Mouse (Mus musculus) myocyte (in vitro differentiated cells): ENCODE measurements at regions not wholly inside any gene's neighbourhood (a gene's known extent, or its start where the extent isn't known, plus 50 kb on each side); places are given as distances from the start of the nearest gene placed in this dataset.

ENCODE experiments used
- CEBPB ChIP-seq: IDR thresholded peaks from 2 replicates; pipeline ENCODE4 v1.6.1; 2011; ENCODE audit warnings: mild to moderate bottlenecking, moderate library complexity; ENCODE audit not compliant: poor library complexity, insufficient read depth, severe bottlenecking
- E2F4 ChIP-seq: IDR thresholded peaks from one replicate; pipeline ENCODE4 v1.6.1; 2011; ENCODE audit warnings: mild to moderate bottlenecking, control low read depth, moderate library complexity; ENCODE audit not compliant: insufficient read depth
- MAX ChIP-seq: IDR thresholded peaks from one replicate; pipeline ENCODE4 v1.6.1; 2011; ENCODE audit warnings: low read depth, mild to moderate bottlenecking, control low read depth
- MYOD1 ChIP-seq, 3 experiments: IDR thresholded peaks; one replicate each; pipeline ENCODE4 v1.6.1; 2011; ENCODE audit warnings: control low read depth in 2 of 3, low read depth in 2 of 3, mild to moderate bottlenecking in 2 of 3, moderate library complexity in 1 of 3; ENCODE audit not compliant: insufficient read length in 2 of 3, control insufficient read depth in 1 of 3
- MYOG ChIP-seq, 3 experiments: IDR thresholded peaks; one replicate each; pipeline ENCODE4 v1.6.1; 2011; ENCODE audit warnings: control low read depth in 2 of 3, low read depth in 2 of 3, mild to moderate bottlenecking in 2 of 3; ENCODE audit not compliant: insufficient read length in 2 of 3, control insufficient read depth in 1 of 3, insufficient read depth in 1 of 3
- POLR2A ChIP-seq: IDR thresholded peaks from one replicate; pipeline ENCODE4 v1.6.1; 2011; ENCODE audit warnings: low read depth, mild to moderate bottlenecking, control low read depth, moderate library complexity; ENCODE audit not compliant: insufficient read length
- POLR2AphosphoS2 ChIP-seq: IDR thresholded peaks from one replicate; pipeline ENCODE4 v1.6.1; 2011; ENCODE audit warnings: low read depth, control low read depth; ENCODE audit not compliant: insufficient read length
- REST ChIP-seq: IDR thresholded peaks from one replicate; pipeline ENCODE4 v1.6.1; 2011; ENCODE audit warnings: mild to moderate bottlenecking, control low read depth, moderate library complexity; ENCODE audit not compliant: insufficient read depth, insufficient read length
- SRF ChIP-seq: IDR thresholded peaks from one replicate; pipeline ENCODE4 v1.6.1; 2011; ENCODE audit warnings: low read depth; ENCODE audit not compliant: control insufficient read depth, insufficient read length
- TCF12 ChIP-seq: IDR thresholded peaks from one replicate; pipeline ENCODE4 v1.6.1; 2011; ENCODE audit warnings: mild to moderate bottlenecking, control low read depth; ENCODE audit not compliant: poor library complexity, insufficient read depth, severe bottlenecking
- TCF3 ChIP-seq: IDR thresholded peaks from one replicate; pipeline ENCODE4 v1.6.1; 2011; ENCODE audit warnings: low read depth, control low read depth; ENCODE audit not compliant: insufficient read length
- USF1 ChIP-seq: IDR thresholded peaks from one replicate; pipeline ENCODE4 v1.6.1; 2011; ENCODE audit warnings: low read depth, mild to moderate bottlenecking, control low read depth, moderate library complexity

DNA sequence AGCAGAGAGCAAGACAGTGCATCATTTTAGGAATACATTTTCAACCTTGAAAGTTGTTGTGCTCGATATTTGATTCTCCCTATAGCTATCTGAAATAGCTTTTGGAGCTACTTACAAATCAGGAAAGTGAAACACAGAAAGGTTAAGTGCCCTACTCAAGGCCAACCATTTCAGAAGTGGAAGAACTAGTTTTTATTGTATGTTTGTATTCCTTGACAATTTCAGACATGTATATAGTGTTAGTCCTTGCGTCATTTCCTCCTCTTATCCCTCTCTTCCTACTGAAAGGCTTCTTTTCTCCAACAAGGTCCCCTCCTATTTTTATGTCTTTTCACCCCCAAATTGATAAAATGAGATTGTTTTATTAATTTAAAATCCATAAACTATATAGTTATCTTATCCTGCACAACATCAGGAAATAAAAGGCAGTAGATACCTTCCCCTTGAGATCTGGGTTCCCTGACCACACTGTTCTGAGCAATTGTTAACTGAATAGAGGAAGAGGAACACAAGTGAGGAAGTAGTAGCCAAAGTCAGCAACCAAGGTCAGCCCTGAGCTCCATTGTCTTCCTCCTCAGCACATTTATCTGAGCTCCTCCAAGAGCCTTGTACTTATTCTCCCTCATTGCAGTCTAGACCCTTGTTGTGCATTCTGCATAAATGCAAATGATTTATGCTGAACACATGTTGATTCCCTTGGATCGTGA lies 76.1 kb upstream of the Ctsc start:
- TF ChIP-seq MYOG (IDR thresholded peaks at IDR 0.05; ENCODE audit: control insufficient read depth in 1 of 3, insufficient read depth in 1 of 3, insufficient read length in 2 of 3, low read depth in 2 of 3): no peak
- TF ChIP-seq MAX: no peak
- TF ChIP-seq USF1: no peak
- no peak for TF ChIP-seq POLR2A
- TF ChIP-seq E2F4: no peak
- no peak for TF ChIP-seq CEBPB
- TF ChIP-seq MYOD1 (IDR thresholded peaks at IDR 0.05; ENCODE audit: control insufficient read depth in 1 of 3, insufficient read length in 2 of 3, low read depth in 2 of 3): no peak
- no peak for TF ChIP-seq TCF12
- TF ChIP-seq SRF: no peak
- TF ChIP-seq TCF3: no peak
- no peak for TF ChIP-seq POLR2AphosphoS2
- no peak for TF ChIP-seq REST
